Mouse (Mus musculus) ES-E14 (cell line): ENCODE results near the gene Pccb.

Experiments
- MAFK ChIP-seq: IDR thresholded peaks from 2 replicates; pipeline ENCODE4 v1.6.1; 2014; ENCODE audit warnings: mild to moderate bottlenecking, low read depth, low read length, inconsistent platforms; ENCODE audit not compliant: insufficient read depth
- ZNF384 ChIP-seq: IDR thresholded peaks from 2 replicates; pipeline ENCODE4 v1.6.1; 2012; ENCODE audit warnings: low read depth, low read length, inconsistent platforms

DNA sequence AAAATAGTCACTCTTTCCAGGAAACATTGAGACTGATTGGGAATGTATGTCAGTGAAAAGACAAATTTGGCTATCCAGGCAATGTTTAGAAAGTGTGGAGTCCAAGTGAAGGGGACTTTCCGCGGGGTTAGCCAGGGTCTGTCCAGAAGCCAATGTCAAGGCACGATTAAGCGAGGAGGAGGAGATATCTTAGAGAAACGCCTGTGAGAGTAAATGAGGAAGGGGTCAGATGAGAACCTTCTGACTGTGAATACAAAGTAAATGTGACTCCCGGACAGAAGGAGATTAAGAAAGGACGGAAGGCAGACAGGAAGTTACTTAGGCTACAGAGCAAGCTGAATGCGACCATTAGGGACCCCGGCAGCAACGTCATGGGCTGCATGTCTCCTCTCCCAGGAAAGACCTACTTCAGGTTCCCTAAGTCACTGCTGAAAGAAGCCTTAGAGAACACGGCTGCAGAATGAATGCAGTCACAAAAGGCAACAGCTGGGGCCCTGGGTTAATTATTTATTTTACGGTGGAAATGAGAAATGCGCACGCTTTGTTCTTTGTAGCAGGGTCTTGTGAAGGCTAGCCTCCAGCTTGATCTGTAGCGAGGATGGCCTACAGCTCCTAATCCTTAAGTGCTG lies 11.1 kb upstream of the Pccb start:
- TF ChIP-seq ZNF384 (no peak), MAFK (no peak)
